Mouse (Mus musculus) induced T-regulatory cell, adult 2 months (primary cell): Measurements from ENCODE around the gene Mknk2.
"Not testable (repeated sequence)": the region's sequence is repeated elsewhere in the genome, so short reads cannot be mapped to it uniquely, and the experiment has no call there.

Source experiments
- DNase-seq: peaks from one replicate; pipeline ENCODE4 v3.0.0-alpha.2; 2012; ENCODE audit warnings: low read depth

Mknk2 gene

DNA sequence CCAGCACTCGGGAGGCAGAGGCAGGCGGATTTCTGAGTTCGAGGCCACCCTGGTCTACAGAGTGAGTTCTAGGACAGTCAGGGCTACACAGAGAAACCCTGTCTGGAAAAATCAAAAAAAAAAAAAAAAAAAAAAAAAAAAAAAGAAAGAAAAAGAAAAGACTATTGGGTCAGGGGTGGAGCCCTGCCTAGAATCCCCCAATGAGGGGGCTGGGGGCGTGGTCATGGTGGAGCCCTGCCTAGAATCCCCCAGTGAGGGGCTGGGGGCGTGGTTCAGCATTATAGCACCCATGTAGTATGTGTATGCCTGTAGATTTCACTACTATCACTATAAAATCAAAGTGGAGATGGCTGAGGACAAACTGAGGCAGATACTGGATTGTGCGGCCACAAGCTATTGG is 28.0 kb downstream of the Mknk2 start:
- not testable (repeated sequence) for DNase-seq

GRCm38 (mm10) chr10:80646936-80647335 is 31.0 kb downstream of the Mknk2 start:
- DNase-seq: no peak

GRCm38 (mm10) chr10:80635345-80635744 is 42.6 kb downstream of the Mknk2 start:
- DNase-seq: no peak

- peak; percentile 56 for DNase-seq
Measured at GRCm38 (mm10) chr10:80628925-80629324, 49.0 kb downstream of the Mknk2 start.

DNA sequence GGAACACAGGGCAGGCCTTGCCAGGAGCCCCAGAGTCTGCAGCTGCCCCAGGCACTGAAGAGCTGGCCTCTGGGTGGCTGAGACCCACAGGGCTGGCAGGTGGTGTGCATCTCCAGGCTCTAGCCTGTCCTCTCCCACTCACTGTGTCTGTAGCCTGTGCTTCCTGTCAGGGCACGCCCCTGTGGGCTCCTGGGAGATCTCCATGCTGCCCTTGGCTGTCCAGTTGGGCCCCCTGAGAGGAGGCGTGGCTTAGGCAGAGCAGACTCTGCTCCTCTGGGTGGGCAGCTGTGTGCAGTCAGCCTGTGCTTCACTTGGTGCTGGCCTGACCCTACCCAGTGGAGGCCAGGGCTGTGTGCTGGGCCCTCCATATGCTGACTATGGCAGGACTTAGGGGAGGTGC is 50.2 kb downstream of the Mknk2 start:
- DNase-seq: no peak

- no peak for DNase-seq
Measured at GRCm38 (mm10) chr10:80625764-80626163, 52.1 kb downstream of the Mknk2 start.

- DNase-seq: peak; percentile 83
Measured at GRCm38 (mm10) chr10:80623457-80624191, 54.3 kb downstream of the Mknk2 start.

GRCm38 (mm10) chr10:80622661-80623456 is 55.1 kb downstream of the Mknk2 start, which contains the start of gene Csnk1g2:
Gene Csnk1g2 (plus strand): TSS chr10:80622838.
- peak; percentile 82 for DNase-seq

GRCm38 (mm10) chr10:80621940-80622660 is 55.8 kb downstream of the Mknk2 start:
- DNase-seq: peak; percentile 100

DNA sequence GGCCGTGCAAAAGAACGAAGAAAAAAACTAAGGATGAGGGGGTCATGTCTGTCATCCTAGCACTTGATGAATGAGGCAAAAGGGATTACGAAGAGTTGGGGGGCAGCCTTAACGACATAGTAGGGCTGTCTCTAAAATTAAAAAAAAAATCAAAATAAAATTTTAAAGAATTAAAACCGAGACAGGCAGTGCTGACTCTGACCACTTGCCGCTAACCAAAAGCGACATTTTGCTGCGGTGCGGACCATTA is 56.3 kb downstream of the Mknk2 start:
- DNase-seq: no peak

DNA sequence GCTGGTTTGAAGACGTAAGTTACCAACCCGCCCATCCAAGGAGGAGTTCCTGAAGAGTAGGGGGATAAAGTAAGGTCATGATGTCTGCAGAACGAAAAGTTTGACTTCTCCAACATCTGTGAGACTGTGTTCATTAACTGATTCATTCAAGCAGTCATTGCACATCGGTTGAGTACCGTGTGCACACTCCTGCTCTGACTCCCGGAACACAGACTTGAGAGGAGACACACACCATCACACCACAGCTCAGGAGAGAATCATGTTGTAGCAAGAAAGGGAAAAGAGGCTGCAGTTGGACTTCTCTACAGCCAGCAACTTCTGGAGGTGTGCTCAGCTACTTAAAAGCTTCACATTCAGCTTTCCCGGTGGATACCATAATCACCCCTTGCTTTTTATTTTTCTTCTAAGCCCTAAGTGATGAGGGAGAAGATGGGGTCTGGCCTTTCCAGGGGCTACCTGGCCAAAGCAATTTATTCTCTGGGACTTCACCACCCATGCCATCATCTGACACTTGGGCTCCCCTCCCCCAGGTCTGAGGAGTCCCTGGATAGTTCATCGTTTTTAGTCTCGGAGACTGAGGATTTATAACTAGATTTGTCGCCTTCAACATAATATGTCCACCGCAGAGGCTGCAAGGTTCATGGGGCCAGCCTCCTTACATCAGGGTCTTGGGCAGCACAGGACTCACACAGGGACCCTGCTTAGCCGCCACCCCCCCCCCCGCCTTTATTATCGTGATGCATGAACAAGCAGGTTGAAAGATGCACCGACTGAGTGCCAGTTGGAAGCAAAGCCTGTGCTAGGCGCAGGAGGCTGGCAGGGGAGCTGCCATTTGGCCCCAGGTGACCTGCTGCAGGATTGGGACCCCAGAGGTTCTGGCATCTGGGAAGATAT is 56.9 kb downstream of the Mknk2 start:
- no peak for DNase-seq

DNA sequence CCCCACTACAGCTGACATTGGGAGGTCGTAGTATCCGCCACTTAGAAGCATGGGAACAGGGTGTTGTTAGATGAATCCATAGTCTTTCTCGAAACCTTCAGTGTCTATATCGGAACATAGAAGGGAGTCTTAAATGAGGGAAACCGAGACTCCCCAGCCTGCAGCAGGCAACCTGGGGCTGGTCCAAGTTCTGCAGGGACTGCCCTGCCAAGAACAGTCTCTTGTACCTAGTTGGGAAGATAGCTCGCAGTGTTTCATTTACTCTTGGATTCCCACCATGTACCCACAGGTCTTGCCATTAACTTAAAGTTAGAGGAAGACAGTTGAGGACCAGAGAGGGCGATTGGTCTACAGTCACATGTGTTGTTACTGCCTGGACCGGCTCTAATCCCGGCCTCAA is 57.5 kb downstream of the Mknk2 start:
- peak; percentile 20 for DNase-seq

DNA sequence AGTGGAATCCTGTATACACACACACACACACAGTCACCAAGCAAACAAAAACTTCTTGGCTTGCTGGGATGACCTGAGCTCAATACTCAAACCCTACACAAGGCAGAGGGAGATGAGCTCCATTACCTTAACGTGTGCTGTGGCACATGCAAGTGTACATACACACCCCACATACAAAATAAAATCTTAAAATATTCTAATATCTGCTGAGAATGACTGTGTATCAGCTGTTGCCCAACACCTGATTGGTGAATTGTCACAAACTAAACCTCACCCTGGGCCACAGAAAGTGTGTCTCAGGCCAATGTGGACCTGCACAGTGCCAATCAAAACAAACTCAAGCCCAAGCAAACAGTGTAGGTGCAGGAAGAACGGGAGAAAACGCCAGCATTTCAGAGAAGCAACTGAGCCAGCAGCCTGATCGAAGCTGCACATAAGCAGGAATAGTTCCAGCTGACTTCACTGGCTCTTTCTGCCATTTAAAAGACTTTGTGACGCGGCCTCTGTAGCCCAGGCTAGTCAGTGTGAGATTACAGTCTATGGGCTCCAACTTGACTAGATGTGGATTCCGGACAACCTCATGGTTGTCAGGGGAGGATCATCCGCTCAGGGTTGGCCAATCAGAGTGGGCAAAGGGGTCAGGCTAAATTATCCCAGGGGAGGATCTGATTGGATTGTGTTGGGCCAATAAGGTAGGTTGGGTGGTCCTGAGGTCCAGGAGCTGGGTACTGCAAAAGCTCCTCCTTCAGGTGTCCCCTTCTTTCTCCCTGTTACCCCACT is 58.3 kb downstream of the Mknk2 start:
- DNase-seq: peak; percentile 18

GRCm38 (mm10) chr10:80618181-80618580 is 59.7 kb downstream of the Mknk2 start:
- DNase-seq: peak; percentile 86
